24 mouse cellular contexts compared by ENCODE assay signal in genomic region chr14:79754157-79754556, GRCm38 (mm10). TPM values are rescaled to one million over a fixed set of nuclear protein-coding genes. Genes with fewer than 3 reads are reported as not detected.
A peak's percentile ranks its signal among the peaks of the same experiment; 100 is the strongest.
DNase-seq lines count a peak whose midpoint lies in the region; ATAC-seq and TF ChIP-seq lines count a peak whose summit lies in the region.
"Had no signal": no experiment of that assay in that cellular context is flagged by ENCODE, and none has a peak within 500 bp of the region (broad histone marks: within the 10 kb centered on the region; RNA-seq: fewer than 3 reads in every experiment).

No protein-coding gene starts in this region.

- no peaks in the 10 kb centered on the region for H3K9me3 ChIP-seq in forebrain, embryonic 11.5 days (ENCODE audit: control insufficient read depth, low read length)
- H3K9me3 ChIP-seq in forebrain, embryonic 16.5 days (ENCODE audit: control insufficient read depth, low read length): no peaks in the 10 kb centered on the region
- H3K9me3 ChIP-seq in hindbrain, embryonic 11.5 days (ENCODE audit: control insufficient read depth, low read length): no peaks in the 10 kb centered on the region
- no peaks in the 10 kb centered on the region for H3K9me3 ChIP-seq in midbrain, embryonic 10.5 days (replicated peaks)
- H3K9me3 ChIP-seq in midbrain, postnatal 0 days (ENCODE audit: low read length): no peaks in the 10 kb centered on the region
- H3K9me3 ChIP-seq: embryonic facial prominence, embryonic 12.5 days had no signal

- no peak for DNase-seq in forebrain, embryonic 11.5 days (ENCODE audit: low spot score)
- peak; percentile 19 for DNase-seq in hindbrain, embryonic 11.5 days (ENCODE audit: low spot score)
- peak; percentile 33 for DNase-seq in midbrain, embryonic 10.5 days (ENCODE audit: low spot score)
- no peak for DNase-seq in midbrain, postnatal 0 days (ENCODE audit: low spot score)
- DNase-seq in heart, postnatal 4 days: no peak
- no peak for DNase-seq in thymus, postnatal 10 days (ENCODE audit: low spot score in 2 of 2)
- no peak for DNase-seq in cerebellum, adult 18-20 months
- DNase-seq: adrenal gland, postnatal 10 days; gastrocnemius, postnatal 25 days; kidney, adult 2 months; kidney, postnatal 36 days; layer of hippocampus, adult 9-11 months; liver; right cerebral cortex, postnatal 25 days; thymus, postnatal 4 days had no signal

- 0 out of 2 replicates have a peak, but pooled peaks have one; percentile 38 for ATAC-seq in forebrain, embryonic 11.5 days (replicated peaks; ENCODE audit: low FRiP score)
- no peak for ATAC-seq in forebrain, embryonic 16.5 days
- 0 out of 2 replicates have a peak, but pooled peaks have one; percentile 61 for ATAC-seq in hindbrain, embryonic 11.5 days (ENCODE audit: low FRiP score)
- peak; percentile 56; the same call in 1 of the 2 replicates for ATAC-seq in midbrain, postnatal 0 days (ENCODE audit: low FRiP score)
- ATAC-seq: activated CD4-positive, CD25-positive, alpha-beta regulatory T cell, adult 4 months; CD4-positive, CD25-positive, alpha-beta regulatory T cell, adult 4 months; lung, postnatal 0 days had no signal

- H3K4me2 ChIP-seq in forebrain, embryonic 11.5 days (ENCODE audit: low read depth, low read length, severe bottlenecking): no peak overlapping the region
- no peak overlapping the region for H3K4me2 ChIP-seq in forebrain, embryonic 16.5 days (ENCODE audit: low read length)
- H3K4me2 ChIP-seq in hindbrain, embryonic 11.5 days (replicated peaks; ENCODE audit: low read depth, low read length): no peak overlapping the region
- H3K4me2 ChIP-seq in midbrain, postnatal 0 days (ENCODE audit: low read depth, low read length, poor library complexity, severe bottlenecking): no peak overlapping the region
- H3K4me2 ChIP-seq: embryonic facial prominence, embryonic 12.5 days had no signal

- 13% methylated on average over 3 of the region's 3 CpGs for WGBS in forebrain, embryonic 11.5 days
- WGBS in forebrain, embryonic 16.5 days: 17% methylated on average over 3 of the region's 3 CpGs
- WGBS in hindbrain, embryonic 11.5 days: 30% methylated on average over 3 of the region's 3 CpGs
- WGBS in midbrain, embryonic 10.5 days: 23% methylated on average over 3 of the region's 3 CpGs
- WGBS in midbrain, postnatal 0 days: 14% methylated on average over 3 of the region's 3 CpGs

- peak overlapping the region; percentile 16; the same call in 1 of the 2 replicates for H3K9ac ChIP-seq in forebrain, embryonic 11.5 days (ENCODE audit: low read length)
- no peak overlapping the region for H3K9ac ChIP-seq in forebrain, embryonic 16.5 days (replicated peaks; ENCODE audit: low read depth, low read length)
- 0 out of 2 replicates have a peak overlapping the region, but pooled peaks have one; percentile 28 for H3K9ac ChIP-seq in hindbrain, embryonic 11.5 days (ENCODE audit: low read depth, low read length)
- peak overlapping the region; percentile 14; the same call in 1 of the 2 replicates for H3K9ac ChIP-seq in midbrain, postnatal 0 days (replicated peaks; ENCODE audit: low read length, poor library complexity, severe bottlenecking)
- H3K9ac ChIP-seq: embryonic facial prominence, embryonic 12.5 days had no signal

- peaks cover 7% of the 10 kb centered on the region; the same call in 1 of the 2 replicates for H3K4me1 ChIP-seq in forebrain, embryonic 11.5 days (replicated peaks; ENCODE audit: control insufficient read depth, insufficient read depth, low read length)
- H3K4me1 ChIP-seq in forebrain, embryonic 16.5 days (replicated peaks; ENCODE audit: control insufficient read depth, insufficient read depth, low read length): peaks cover 9% of the 10 kb centered on the region; the same call in 1 of the 2 replicates
- no peaks in the 10 kb centered on the region for H3K4me1 ChIP-seq in hindbrain, embryonic 11.5 days (replicated peaks; ENCODE audit: control insufficient read depth, insufficient read depth, low read length)
- peaks cover 26% of the 10 kb centered on the region for H3K4me1 ChIP-seq in midbrain, embryonic 10.5 days
- peaks cover 7% of the 10 kb centered on the region; the same call in 1 of the 2 replicates for H3K4me1 ChIP-seq in midbrain, postnatal 0 days (ENCODE audit: insufficient read depth, low read length)
- H3K4me1 ChIP-seq: embryonic facial prominence, embryonic 12.5 days had no signal

- H3K27me3 ChIP-seq in forebrain, embryonic 11.5 days (ENCODE audit: control insufficient read depth, insufficient read depth, low read length): no peaks in the 10 kb centered on the region
- H3K27me3 ChIP-seq in forebrain, embryonic 16.5 days (replicated peaks; ENCODE audit: control insufficient read depth, insufficient read depth, low read length): no peaks in the 10 kb centered on the region
- H3K27me3 ChIP-seq in hindbrain, embryonic 11.5 days (ENCODE audit: control insufficient read depth, insufficient read depth, low read length): peaks cover 2% of the 10 kb centered on the region; the same call in 1 of the 2 replicates
- peaks cover 6% of the 10 kb centered on the region for H3K27me3 ChIP-seq in midbrain, embryonic 10.5 days (ENCODE audit: low read depth, poor library complexity, severe bottlenecking)
- H3K27me3 ChIP-seq in midbrain, postnatal 0 days (ENCODE audit: insufficient read depth, low read length): no peaks in the 10 kb centered on the region
- H3K27me3 ChIP-seq: embryonic facial prominence, embryonic 12.5 days had no signal

- TF ChIP-seq CTCF in midbrain, postnatal 0 days (IDR thresholded peaks at IDR 0.05): no peak

- no peak overlapping the region for H3K4me3 ChIP-seq in forebrain, embryonic 11.5 days (ENCODE audit: low read depth, low read length)
- H3K4me3 ChIP-seq in forebrain, embryonic 16.5 days (replicated peaks; ENCODE audit: low read length): no peak overlapping the region
- no peak overlapping the region for H3K4me3 ChIP-seq in hindbrain, embryonic 11.5 days (ENCODE audit: low read depth, low read length)
- H3K4me3 ChIP-seq in midbrain, embryonic 10.5 days: no peak overlapping the region
- H3K4me3 ChIP-seq in midbrain, postnatal 0 days (ENCODE audit: low read depth, low read length): no peak overlapping the region
- H3K4me3 ChIP-seq: embryonic facial prominence, embryonic 12.5 days; erythroblast, embryonic 14.5 days; left cerebral cortex, adult 2 months had no signal

- no peaks in the 10 kb centered on the region for H3K36me3 ChIP-seq in forebrain, embryonic 11.5 days (ENCODE audit: control insufficient read depth, insufficient read depth, low read length)
- no peaks in the 10 kb centered on the region for H3K36me3 ChIP-seq in forebrain, embryonic 16.5 days (ENCODE audit: control insufficient read depth, insufficient read depth)
- H3K36me3 ChIP-seq in hindbrain, embryonic 11.5 days (ENCODE audit: control insufficient read depth, insufficient read depth, low read length): no peaks in the 10 kb centered on the region
- H3K36me3 ChIP-seq in midbrain, embryonic 10.5 days: no peaks in the 10 kb centered on the region
- no peaks in the 10 kb centered on the region for H3K36me3 ChIP-seq in midbrain, postnatal 0 days (ENCODE audit: insufficient read depth, low read length)
- H3K36me3 ChIP-seq: embryonic facial prominence, embryonic 12.5 days had no signal

- H3K27ac ChIP-seq in forebrain, embryonic 11.5 days (ENCODE audit: low read depth, low read length): peak overlapping the region; percentile 12; the same call in 1 of the 2 replicates
- no peak overlapping the region for H3K27ac ChIP-seq in forebrain, embryonic 16.5 days (ENCODE audit: low read length)
- peak overlapping the region; percentile 12; the same call in 1 of the 2 replicates for H3K27ac ChIP-seq in hindbrain, embryonic 11.5 days (ENCODE audit: low read depth, low read length)
- peak overlapping the region; percentile 74 for H3K27ac ChIP-seq in midbrain, embryonic 10.5 days (replicated peaks)
- no peak overlapping the region for H3K27ac ChIP-seq in midbrain, postnatal 0 days (ENCODE audit: low read depth, low read length)
- H3K27ac ChIP-seq: embryonic facial prominence, embryonic 12.5 days; left cerebral cortex, adult 2 months had no signal

RNA-seq across cellular contexts. Expression of gene Pcdh8, which starts 17.0 kb away (rescaled TPM):
- 11.4 and 13.7 TPM in 2 replicates for polyA plus RNA-seq in forebrain, embryonic 11.5 days (2014; fragmentation: Nextera tagmentation; extraction: Ambion mirVana)
- 50.5 and 56.6 TPM in 2 replicates for polyA plus RNA-seq in forebrain, embryonic 16.5 days (2015; fragmentation: Nextera tagmentation; extraction: Ambion mirVana)
- 14.5 and 15.4 TPM in 2 replicates for polyA plus RNA-seq in hindbrain, embryonic 11.5 days (2014; fragmentation: Nextera tagmentation; extraction: Ambion mirVana)
- polyA plus RNA-seq in midbrain, embryonic 10.5 days (2016; fragmentation: Nextera tagmentation; extraction: Ambion mirVana): 56.0 and 57.5 TPM in 2 replicates
- total RNA-seq in midbrain, postnatal 0 days (2014; rRNA removed): 149 and 150 TPM in 2 replicates
- 49.3 and 50.2 TPM in 2 replicates for polyA plus RNA-seq in midbrain, postnatal 0 days (2015; fragmentation: Nextera tagmentation; extraction: Ambion mirVana)
- under 1 TPM in 1 of 2 experiments, not detected in 1; 0.19 TPM for total RNA-seq in heart, postnatal 4 days (2021)
- total RNA-seq: gastrocnemius, postnatal 25 days had no signal
- polyA plus RNA-seq: activated CD4-positive, CD25-positive, alpha-beta regulatory T cell, adult 4 months; CD4-positive, CD25-positive, alpha-beta regulatory T cell, adult 4 months; erythroblast, embryonic 14.5 days; liver, embryonic 16.5 days; lung, postnatal 0 days; spleen, adult 2 months had no signal

Comparison
In these comparisons a context has a peak if more than half of its experiments do, and no peak if none do; other contexts are left out.
1. DNase-seq: peak in hindbrain, embryonic 11.5 days (single experiment) and midbrain, embryonic 10.5 days (single experiment); none in forebrain, embryonic 11.5 days (single experiment), midbrain, postnatal 0 days (single experiment), heart, postnatal 4 days (single experiment), thymus, postnatal 10 days (0 of 2) and cerebellum, adult 18-20 months (0 of 2).
2. H3K27ac ChIP-seq: peak in forebrain, embryonic 11.5 days (single experiment), hindbrain, embryonic 11.5 days (single experiment) and midbrain, embryonic 10.5 days (single experiment); none in forebrain, embryonic 16.5 days (single experiment) and midbrain, postnatal 0 days (single experiment).